8 mouse cellular contexts compared by ENCODE assay signal in the genomic region with DNA sequence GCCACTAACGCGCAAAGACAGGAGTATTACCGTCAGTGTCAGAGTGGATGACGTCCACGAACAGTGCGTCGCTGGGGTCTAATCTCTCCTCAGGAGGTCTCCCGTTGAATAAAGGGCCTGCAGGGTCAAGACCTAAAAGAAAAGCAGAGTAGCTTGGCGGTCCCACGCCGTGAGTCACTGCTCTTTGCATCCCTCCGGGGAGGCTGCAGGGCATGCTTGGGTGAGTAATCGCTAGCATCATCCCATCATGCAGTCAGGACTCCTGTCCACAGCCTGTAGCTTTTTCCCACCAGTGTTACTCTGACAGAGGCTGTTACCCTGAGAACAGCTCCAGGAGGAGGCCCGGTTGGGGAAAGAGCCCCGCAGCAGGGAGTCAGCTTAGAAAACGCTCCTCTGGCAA. TPM values are rescaled to one million over a fixed set of nuclear protein-coding genes. Genes with fewer than 3 reads are reported as not detected.
DNase-seq lines count a peak whose midpoint lies in the region; ATAC-seq lines count a peak whose summit lies in the region.

No protein-coding gene starts in this region.

- peak; percentile 16 for DNase-seq in gastrocnemius, postnatal 10 days
- DNase-seq in gastrocnemius, adult 18-20 months (ENCODE audit: low spot score), result no peak
- peak; percentile 63 for DNase-seq in 3134 (ENCODE audit: extremely low read depth, insufficient read length, low spot score)
- DNase-seq in urinary bladder, adult 18-20 months (ENCODE audit: low spot score in 2 of 2), result no peak
- DNase-seq in thymus, adult 18-20 months, result no peak

- ATAC-seq in embryonic facial prominence, embryonic 12.5 days (ENCODE audit: insufficient number of reproducible peaks, insufficient read depth, low FRiP score, low TSS enrichment), result no peak
- ATAC-seq in limb, embryonic 12.5 days (ENCODE audit: insufficient number of reproducible peaks, insufficient read depth, low FRiP score, low TSS enrichment, low read depth), result no peak
- no peak for ATAC-seq in granulocyte monocyte progenitor cell, adult 5-6 weeks (replicated peaks; ENCODE audit: poor library complexity, severe bottlenecking)

- H3K4me1 ChIP-seq in embryonic facial prominence, embryonic 12.5 days, result peaks cover 6% of the 10 kb centered on the region
- peaks cover 8% of the 10 kb centered on the region for H3K4me1 ChIP-seq in limb, embryonic 12.5 days (replicated peaks)

- 4% methylated on average over 16 of the region's 16 CpGs for WGBS in embryonic facial prominence, embryonic 12.5 days
- WGBS in limb, embryonic 12.5 days, result 5% methylated on average over 16 of the region's 16 CpGs

- no peak overlapping the region for H3K27ac ChIP-seq in embryonic facial prominence, embryonic 12.5 days
- H3K27ac ChIP-seq in limb, embryonic 12.5 days, result no peak overlapping the region

- peaks cover 11% of the 10 kb centered on the region for H3K27me3 ChIP-seq in embryonic facial prominence, embryonic 12.5 days
- peaks cover 19% of the 10 kb centered on the region for H3K27me3 ChIP-seq in limb, embryonic 12.5 days

- peak overlapping the region; percentile 31; the same call in 1 of the 2 replicates for H3K9ac ChIP-seq in embryonic facial prominence, embryonic 12.5 days
- H3K9ac ChIP-seq in limb, embryonic 12.5 days (replicated peaks), result 0 out of 2 replicates have a peak overlapping the region, but pooled peaks have one; percentile 23

- H3K4me2 ChIP-seq in embryonic facial prominence, embryonic 12.5 days (replicated peaks), result peak overlapping the region; percentile 38
- H3K4me2 ChIP-seq in limb, embryonic 12.5 days, result peak overlapping the region; percentile 38

- no peak overlapping the region for H3K4me3 ChIP-seq in embryonic facial prominence, embryonic 12.5 days
- no peak overlapping the region for H3K4me3 ChIP-seq in limb, embryonic 12.5 days (replicated peaks)

- no peaks in the 10 kb centered on the region for H3K9me3 ChIP-seq in embryonic facial prominence, embryonic 12.5 days
- no peaks in the 10 kb centered on the region for H3K9me3 ChIP-seq in limb, embryonic 12.5 days

- no peaks in the 10 kb centered on the region for H3K36me3 ChIP-seq in embryonic facial prominence, embryonic 12.5 days
- H3K36me3 ChIP-seq in limb, embryonic 12.5 days, result no peaks in the 10 kb centered on the region

RNA-seq across cellular contexts. Expression of gene Liph, which starts 19.3 kb away (rescaled TPM):
- total RNA-seq in gastrocnemius, postnatal 10 days (2021), result under 1 TPM in 1 of 2 experiments, not detected in 1; 0.09 TPM
- under 1 TPM in 1 of 2 experiments, not detected in 1; 0.25 TPM for total RNA-seq in gastrocnemius, adult 18-20 months (2021)
- polyA plus RNA-seq in embryonic facial prominence, embryonic 12.5 days (2016; fragmentation: Nextera tagmentation; extraction: Ambion mirVana), result 0.14 and 0.28 TPM in 2 replicates
- 0.34 and 0.52 TPM in 2 replicates for polyA plus RNA-seq in limb, embryonic 12.5 days (2016; fragmentation: Nextera tagmentation; extraction: Ambion mirVana)
- total RNA-seq in granulocyte monocyte progenitor cell, adult 5-6 weeks (2014; fragmentation: Nextera tagmentation), result 0.53 TPM in 1 of 2 replicates, not detected in the other
- total RNA-seq in granulocyte monocyte progenitor cell, adult 5-6 weeks (2017), result not detected in 2 replicates

RNA-seq across cellular contexts. Expression of gene Tmem41a, which starts 28.9 kb away (rescaled TPM):
- 1 to 10 TPM; 5.8 to 6.7 TPM for total RNA-seq in gastrocnemius, postnatal 10 days (2021)
- total RNA-seq in gastrocnemius, adult 18-20 months (2021), result 1 to 10 TPM; 3.9 to 4.6 TPM
- polyA plus RNA-seq in embryonic facial prominence, embryonic 12.5 days (2016; fragmentation: Nextera tagmentation; extraction: Ambion mirVana), result 34.8 and 34.9 TPM in 2 replicates
- polyA plus RNA-seq in limb, embryonic 12.5 days (2016; fragmentation: Nextera tagmentation; extraction: Ambion mirVana), result 35.2 and 35.4 TPM in 2 replicates
- 22.0 and 24.7 TPM in 2 replicates for total RNA-seq in granulocyte monocyte progenitor cell, adult 5-6 weeks (2014; fragmentation: Nextera tagmentation)
- 9.7 and 11.0 TPM in 2 replicates for total RNA-seq in granulocyte monocyte progenitor cell, adult 5-6 weeks (2017)

RNA-seq across cellular contexts. Expression of gene Senp2, which starts 33.1 kb away (rescaled TPM):
- 10 to 100 TPM; 21.2 to 22.6 TPM for total RNA-seq in gastrocnemius, postnatal 10 days (2021)
- total RNA-seq in gastrocnemius, adult 18-20 months (2021), result 10 to 100 TPM; 31.6 to 32.2 TPM
- 62.7 and 68.3 TPM in 2 replicates for polyA plus RNA-seq in embryonic facial prominence, embryonic 12.5 days (2016; fragmentation: Nextera tagmentation; extraction: Ambion mirVana)
- polyA plus RNA-seq in limb, embryonic 12.5 days (2016; fragmentation: Nextera tagmentation; extraction: Ambion mirVana), result 62.9 and 67.6 TPM in 2 replicates
- 37.0 and 40.1 TPM in 2 replicates for total RNA-seq in granulocyte monocyte progenitor cell, adult 5-6 weeks (2014; fragmentation: Nextera tagmentation)
- 30.1 and 44.9 TPM in 2 replicates for total RNA-seq in granulocyte monocyte progenitor cell, adult 5-6 weeks (2017)

Comparison
In these comparisons a context has a peak if more than half of its experiments do, and no peak if none do; other contexts are left out.
1. DNase-seq: peak in gastrocnemius, postnatal 10 days (single experiment) and 3134 (single experiment); none in gastrocnemius, adult 18-20 months (single experiment), urinary bladder, adult 18-20 months (0 of 2) and thymus, adult 18-20 months (0 of 2).